Comparison of ENCODE assay signal across 8 mouse cellular contexts in genomic region chr8:84975434-84975833, GRCm38 (mm10). TPM values are rescaled to one million over a fixed set of nuclear protein-coding genes. Genes with fewer than 3 reads are reported as not detected.
DNase-seq lines count a peak whose midpoint lies in the region; ATAC-seq and TF ChIP-seq lines count a peak whose summit lies in the region.

No protein-coding gene starts in this region.

- no peak for ATAC-seq in cerebellum, adult (ENCODE audit: insufficient number of reproducible peaks, low FRiP score, low TSS enrichment)
- no peak for ATAC-seq in hindbrain, embryonic 11.5 days (ENCODE audit: low FRiP score)
- ATAC-seq in midbrain, embryonic 11.5 days (ENCODE audit: low FRiP score): no peak
- no peak for ATAC-seq in stomach, embryonic 14.5 days (ENCODE audit: insufficient number of reproducible peaks, insufficient read depth, low FRiP score, low read depth)

- peak; percentile 58; the same call in 1 of the 2 replicates for TF ChIP-seq CTCF in embryonic fibroblast, embryonic 13.5 days (IDR thresholded peaks at IDR 0.05; ENCODE audit: borderline replicate concordance, insufficient read depth, low read length)

- DNase-seq in cerebellum, adult 11-12 months: peak; percentile 60
- peak; percentile 75 for DNase-seq in adipocyte (ENCODE audit: low spot score)
- peak; percentile 72 for DNase-seq in hindbrain, embryonic 11.5 days (ENCODE audit: low spot score)
- DNase-seq in left cerebral cortex, postnatal 14 days (ENCODE audit: low spot score in 2 of 2): peak; percentile 72 to 78
- peak; percentile 93 for DNase-seq in midbrain, embryonic 11.5 days (ENCODE audit: low spot score, missing footprints)

- H3K9me3 ChIP-seq in hindbrain, embryonic 11.5 days (ENCODE audit: control insufficient read depth, low read length): no peaks in the 10 kb centered on the region
- H3K9me3 ChIP-seq in midbrain, embryonic 11.5 days (ENCODE audit: control insufficient read depth, low read length): no peaks in the 10 kb centered on the region
- H3K9me3 ChIP-seq in stomach, embryonic 14.5 days (ENCODE audit: control insufficient read depth, low read depth, low read length): no peaks in the 10 kb centered on the region

- intact Hi-C loops in left cerebral cortex, postnatal 14 days (cut with DNase I): loop anchor here (2.0 kb wide), 1 partner anchor 51 kb away; the partner anchor contains the start of gene Trir

- H3K27me3 ChIP-seq in hindbrain, embryonic 11.5 days (ENCODE audit: control insufficient read depth, insufficient read depth, low read length): peaks cover 32% of the 10 kb centered on the region
- peaks cover 35% of the 10 kb centered on the region for H3K27me3 ChIP-seq in midbrain, embryonic 11.5 days (ENCODE audit: control insufficient read depth, insufficient read depth, low read length)
- H3K27me3 ChIP-seq in stomach, embryonic 14.5 days (ENCODE audit: control insufficient read depth, insufficient read depth, low read length): no peaks in the 10 kb centered on the region

- no peak overlapping the region for H3K4me2 ChIP-seq in hindbrain, embryonic 11.5 days (replicated peaks; ENCODE audit: low read depth, low read length)
- H3K4me2 ChIP-seq in midbrain, embryonic 11.5 days: no peak overlapping the region; the same call in 1 of the 2 replicates
- peak overlapping the region; percentile 99; the same call in 1 of the 2 replicates for H3K4me2 ChIP-seq in stomach, embryonic 14.5 days (replicated peaks; ENCODE audit: low read depth, low read length)

- H3K9ac ChIP-seq in hindbrain, embryonic 11.5 days (ENCODE audit: low read depth, low read length): no peak overlapping the region
- no peak overlapping the region for H3K9ac ChIP-seq in midbrain, embryonic 11.5 days (ENCODE audit: low read length)
- no peak overlapping the region for H3K9ac ChIP-seq in stomach, embryonic 14.5 days (replicated peaks; ENCODE audit: low read depth, low read length)

- H3K4me3 ChIP-seq in embryonic fibroblast, embryonic 13.5 days (ENCODE audit: insufficient read depth, low read length): peak overlapping the region; percentile 31
- H3K4me3 ChIP-seq in hindbrain, embryonic 11.5 days (ENCODE audit: low read depth, low read length): no peak overlapping the region
- no peak overlapping the region for H3K4me3 ChIP-seq in midbrain, embryonic 11.5 days (ENCODE audit: low read depth, low read length)
- no peak overlapping the region for H3K4me3 ChIP-seq in stomach, embryonic 14.5 days (ENCODE audit: low read depth, low read length)

- H3K36me3 ChIP-seq in hindbrain, embryonic 11.5 days (ENCODE audit: control insufficient read depth, insufficient read depth, low read length): 0 out of 2 replicates have a peak, but pooled peaks cover 2% of the 10 kb centered on the region
- 0 out of 2 replicates have a peak, but pooled peaks cover 3% of the 10 kb centered on the region for H3K36me3 ChIP-seq in midbrain, embryonic 11.5 days (ENCODE audit: control insufficient read depth, insufficient read depth, low read length)
- H3K36me3 ChIP-seq in stomach, embryonic 14.5 days (ENCODE audit: control insufficient read depth, insufficient read depth, low read length): peaks cover 30% of the 10 kb centered on the region

- H3K27ac ChIP-seq in embryonic fibroblast, embryonic 13.5 days (ENCODE audit: insufficient read depth, low read length): peak overlapping the region; percentile 91
- H3K27ac ChIP-seq in hindbrain, embryonic 11.5 days (ENCODE audit: low read depth, low read length): no peak overlapping the region
- H3K27ac ChIP-seq in midbrain, embryonic 11.5 days (ENCODE audit: low read depth, low read length): no peak overlapping the region
- no peak overlapping the region for H3K27ac ChIP-seq in stomach, embryonic 14.5 days (ENCODE audit: low read length)

- 29% methylated on average over 7 of the region's 7 CpGs for WGBS in hindbrain, embryonic 11.5 days
- 34% methylated on average over 7 of the region's 7 CpGs for WGBS in midbrain, embryonic 11.5 days
- WGBS in stomach, embryonic 14.5 days: 33% methylated on average over 7 of the region's 7 CpGs

- TF ChIP-seq POLR2A in embryonic fibroblast, embryonic 13.5 days (IDR thresholded peaks at IDR 0.05; ENCODE audit: low read depth, low read length): 0 out of 2 replicates have a peak, but pooled peaks have one; percentile 36

- peaks cover 4% of the 10 kb centered on the region; the same call in 1 of the 2 replicates for H3K4me1 ChIP-seq in embryonic fibroblast, embryonic 13.5 days (ENCODE audit: control insufficient read depth, insufficient read depth, low read length)
- peaks cover 26% of the 10 kb centered on the region for H3K4me1 ChIP-seq in hindbrain, embryonic 11.5 days (replicated peaks; ENCODE audit: control insufficient read depth, insufficient read depth, low read length)
- H3K4me1 ChIP-seq in midbrain, embryonic 11.5 days (ENCODE audit: control insufficient read depth, insufficient read depth, low read length): peaks cover 48% of the 10 kb centered on the region
- peaks cover 43% of the 10 kb centered on the region for H3K4me1 ChIP-seq in stomach, embryonic 14.5 days (ENCODE audit: control insufficient read depth, insufficient read depth, low read length)

RNA-seq across cellular contexts. Expression of gene Junb, which starts 3.1 kb away (rescaled TPM):
- 35.0 and 42.0 TPM in 2 replicates for polyA plus RNA-seq in embryonic fibroblast, embryonic 13.5 days (2011; ENCODE audit: insufficient read length, low read depth, missing spikeins)
- polyA plus RNA-seq in hindbrain, embryonic 11.5 days (2014; fragmentation: Nextera tagmentation; extraction: Ambion mirVana): 6.2 and 6.4 TPM in 2 replicates
- total RNA-seq in left cerebral cortex, postnatal 14 days (2021): 10 to 100 TPM; 51.5 to 65.4 TPM
- 3.4 and 4.5 TPM in 2 replicates for polyA plus RNA-seq in midbrain, embryonic 11.5 days (2014; fragmentation: Nextera tagmentation; extraction: Ambion mirVana)
- 16.9 and 23.4 TPM in 2 replicates for polyA plus RNA-seq in stomach, embryonic 14.5 days (2014; fragmentation: Nextera tagmentation; extraction: Ambion mirVana)

RNA-seq across cellular contexts. Expression of gene Rnaseh2a, which starts 5.9 kb away (rescaled TPM):
- 27.9 and 30.7 TPM in 2 replicates for polyA plus RNA-seq in embryonic fibroblast, embryonic 13.5 days (2011; ENCODE audit: insufficient read length, low read depth, missing spikeins)
- 98.5 and 104 TPM in 2 replicates for polyA plus RNA-seq in hindbrain, embryonic 11.5 days (2014; fragmentation: Nextera tagmentation; extraction: Ambion mirVana)
- total RNA-seq in left cerebral cortex, postnatal 14 days (2021): 10 to 100 TPM; 38.1 to 52.0 TPM
- 113 and 121 TPM in 2 replicates for polyA plus RNA-seq in midbrain, embryonic 11.5 days (2014; fragmentation: Nextera tagmentation; extraction: Ambion mirVana)
- 114 and 125 TPM in 2 replicates for polyA plus RNA-seq in stomach, embryonic 14.5 days (2014; fragmentation: Nextera tagmentation; extraction: Ambion mirVana)

RNA-seq across cellular contexts. Expression of gene Prdx2, which starts 6.0 kb away (rescaled TPM):
- polyA plus RNA-seq in embryonic fibroblast, embryonic 13.5 days (2011; ENCODE audit: insufficient read length, low read depth, missing spikeins): 244 and 312 TPM in 2 replicates
- 1,367 and 1,409 TPM in 2 replicates for polyA plus RNA-seq in hindbrain, embryonic 11.5 days (2014; fragmentation: Nextera tagmentation; extraction: Ambion mirVana)
- 100 to 1,000 TPM; 402 to 429 TPM for total RNA-seq in left cerebral cortex, postnatal 14 days (2021)
- polyA plus RNA-seq in midbrain, embryonic 11.5 days (2014; fragmentation: Nextera tagmentation; extraction: Ambion mirVana): 1,298 and 1,349 TPM in 2 replicates
- polyA plus RNA-seq in stomach, embryonic 14.5 days (2014; fragmentation: Nextera tagmentation; extraction: Ambion mirVana): 799 and 888 TPM in 2 replicates

RNA-seq across cellular contexts. Expression of gene Gm49661, which starts 6.2 kb away (rescaled TPM):
- not detected in 2 replicates for polyA plus RNA-seq in embryonic fibroblast, embryonic 13.5 days (2011; ENCODE audit: insufficient read length, low read depth, missing spikeins)
- polyA plus RNA-seq in hindbrain, embryonic 11.5 days (2014; fragmentation: Nextera tagmentation; extraction: Ambion mirVana): not detected in 2 replicates
- not detected for total RNA-seq in left cerebral cortex, postnatal 14 days (2021)
- not detected in 2 replicates for polyA plus RNA-seq in midbrain, embryonic 11.5 days (2014; fragmentation: Nextera tagmentation; extraction: Ambion mirVana)
- polyA plus RNA-seq in stomach, embryonic 14.5 days (2014; fragmentation: Nextera tagmentation; extraction: Ambion mirVana): not detected in 2 replicates

RNA-seq across cellular contexts. Expression of gene Hook2, which starts 15.0 kb away (rescaled TPM):
- 7.9 and 8.1 TPM in 2 replicates for polyA plus RNA-seq in embryonic fibroblast, embryonic 13.5 days (2011; ENCODE audit: insufficient read length, low read depth, missing spikeins)
- 9.5 and 10.3 TPM in 2 replicates for polyA plus RNA-seq in hindbrain, embryonic 11.5 days (2014; fragmentation: Nextera tagmentation; extraction: Ambion mirVana)
- total RNA-seq in left cerebral cortex, postnatal 14 days (2021): 1 to 10 TPM; 7.5 to 8.1 TPM
- 11.4 and 11.8 TPM in 2 replicates for polyA plus RNA-seq in midbrain, embryonic 11.5 days (2014; fragmentation: Nextera tagmentation; extraction: Ambion mirVana)
- 34.5 and 34.6 TPM in 2 replicates for polyA plus RNA-seq in stomach, embryonic 14.5 days (2014; fragmentation: Nextera tagmentation; extraction: Ambion mirVana)
